Mouse (Mus musculus): ENCODE results near the gene Tsga10. TPM values are rescaled to one million over a fixed set of nuclear protein-coding genes. Genes with fewer than 3 reads are reported as not detected.

Gene Tsga10
- total RNA-seq, 1 experiment: 2.6 TPM

DNA sequence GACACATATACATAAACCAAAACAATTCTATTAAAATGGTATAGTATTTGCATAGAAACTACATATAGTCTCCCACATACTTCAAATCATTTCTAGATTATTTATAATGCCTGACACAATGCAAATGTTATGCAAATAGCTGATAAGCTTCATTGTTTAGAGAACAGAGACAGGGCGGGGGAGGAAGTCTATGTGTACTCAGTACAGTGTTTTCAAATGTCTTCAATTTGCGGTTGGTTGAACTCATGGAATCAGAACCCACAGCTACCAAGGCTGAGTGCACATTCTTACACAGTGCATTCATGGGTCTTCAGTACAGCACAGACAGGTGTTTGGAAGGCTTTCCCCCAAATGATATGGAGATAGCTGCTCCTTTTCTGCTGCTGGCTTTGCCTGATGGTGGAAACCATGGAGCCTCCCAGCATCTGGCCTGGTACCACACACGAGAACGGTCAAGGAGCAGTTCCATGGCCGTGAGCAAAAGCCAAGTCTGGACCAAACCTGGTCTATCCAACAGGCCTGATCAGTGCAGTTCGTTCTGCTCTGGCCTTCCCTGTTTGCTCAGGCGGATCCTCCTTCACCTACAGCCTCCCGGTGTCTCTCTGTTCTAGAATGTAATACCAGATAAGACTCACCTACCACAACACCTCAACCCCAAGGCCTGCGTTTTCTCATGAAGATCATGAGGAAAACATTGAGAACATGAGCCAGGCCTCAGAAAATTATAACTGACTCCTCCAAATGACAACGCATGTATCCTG, 154.5 kb downstream of the Tsga10 start:
- H3K9ac ChIP-seq (ENCODE audit: insufficient read depth, low read depth, low read length, poor library complexity, severe bottlenecking): no peak overlapping the region
- H3K4me1 ChIP-seq (ENCODE audit: control insufficient read depth in 2 of 2, insufficient read depth in 2 of 2, low read length in 2 of 2, poor library complexity in 1 of 2): no peaks in the 10 kb centered on the region
- no peak for DNase-seq (ENCODE audit: low read depth, low spot score)
- no peak overlapping the region for H3K27ac ChIP-seq (ENCODE audit: insufficient read depth, low read depth, low read length, poor library complexity, severe bottlenecking)
- TF ChIP-seq ZC3H11A (IDR thresholded peaks at IDR 0.05; ENCODE audit: borderline replicate concordance, low read depth, low read length): no peak
- H3K4me3 ChIP-seq (ENCODE audit: insufficient read depth in 1 of 2, low read depth in 1 of 2, low read length in 2 of 2, poor library complexity in 1 of 2, severe bottlenecking in 1 of 2): no peak overlapping the region
- H3K36me3 ChIP-seq (ENCODE audit: control insufficient read depth, insufficient read depth, low read length, poor library complexity, severe bottlenecking): no peaks in the 10 kb centered on the region
- in situ Hi-C loops (cut with MboI; ENCODE audit: low sequenced_read_pairs in 2 of 2, unreplicated experiment in 2 of 2): no loop called here
- no peaks in the 10 kb centered on the region for H3K9me3 ChIP-seq (ENCODE audit: control insufficient read depth, insufficient read depth, low read depth, low read length)

DNA sequence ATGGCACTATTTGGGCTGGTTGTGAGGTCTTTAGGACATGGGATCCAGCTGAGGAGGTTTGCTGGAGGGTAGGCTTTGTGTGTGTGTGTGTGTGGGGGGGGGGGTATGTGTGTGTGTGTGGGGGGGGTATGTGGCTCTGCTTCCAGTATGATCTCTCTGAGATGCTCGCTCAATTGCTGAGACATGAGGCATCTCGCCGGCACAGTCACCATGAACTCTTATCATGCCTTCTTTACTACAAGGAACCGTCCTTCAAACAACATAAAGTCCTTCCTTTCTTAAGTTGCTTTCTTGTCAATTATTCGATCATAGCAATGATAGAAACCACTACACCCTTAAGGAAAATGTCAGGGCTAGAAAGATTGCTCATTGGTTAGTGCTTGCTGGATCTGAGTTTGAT, 155.1 kb downstream of the Tsga10 start:
- DNase-seq (ENCODE audit: low read depth, low spot score): no peak
- no peak overlapping the region for H3K4me3 ChIP-seq (ENCODE audit: insufficient read depth in 1 of 2, low read depth in 1 of 2, low read length in 2 of 2, poor library complexity in 1 of 2, severe bottlenecking in 1 of 2)
- H3K9ac ChIP-seq (ENCODE audit: insufficient read depth, low read depth, low read length, poor library complexity, severe bottlenecking): no peak overlapping the region
- in situ Hi-C loops (cut with MboI; ENCODE audit: low sequenced_read_pairs in 2 of 2, unreplicated experiment in 2 of 2): no loop called here
- H3K9me3 ChIP-seq (ENCODE audit: control insufficient read depth, insufficient read depth, low read depth, low read length): no peaks in the 10 kb centered on the region
- H3K27ac ChIP-seq (ENCODE audit: insufficient read depth, low read depth, low read length, poor library complexity, severe bottlenecking): no peak overlapping the region
- no peaks in the 10 kb centered on the region for H3K36me3 ChIP-seq (ENCODE audit: control insufficient read depth, insufficient read depth, low read length, poor library complexity, severe bottlenecking)
- TF ChIP-seq ZNF384 (IDR thresholded peaks at IDR 0.05; ENCODE audit: low read depth, low read length): no peak
- no peak for TF ChIP-seq HCFC1 (IDR thresholded peaks at IDR 0.05; ENCODE audit: borderline replicate concordance, insufficient read depth, low read length)
- TF ChIP-seq ZC3H11A (IDR thresholded peaks at IDR 0.05; ENCODE audit: borderline replicate concordance, low read depth, low read length): no peak
- no peak for TF ChIP-seq CHD2 (IDR thresholded peaks at IDR 0.05; ENCODE audit: low read depth, low read length)
- no peak for TF ChIP-seq MAFK (IDR thresholded peaks at IDR 0.05; ENCODE audit: insufficient read depth, low read depth, low read length)
- no peaks in the 10 kb centered on the region for H3K4me1 ChIP-seq (ENCODE audit: control insufficient read depth in 2 of 2, insufficient read depth in 2 of 2, low read length in 2 of 2, poor library complexity in 1 of 2)

DNA sequence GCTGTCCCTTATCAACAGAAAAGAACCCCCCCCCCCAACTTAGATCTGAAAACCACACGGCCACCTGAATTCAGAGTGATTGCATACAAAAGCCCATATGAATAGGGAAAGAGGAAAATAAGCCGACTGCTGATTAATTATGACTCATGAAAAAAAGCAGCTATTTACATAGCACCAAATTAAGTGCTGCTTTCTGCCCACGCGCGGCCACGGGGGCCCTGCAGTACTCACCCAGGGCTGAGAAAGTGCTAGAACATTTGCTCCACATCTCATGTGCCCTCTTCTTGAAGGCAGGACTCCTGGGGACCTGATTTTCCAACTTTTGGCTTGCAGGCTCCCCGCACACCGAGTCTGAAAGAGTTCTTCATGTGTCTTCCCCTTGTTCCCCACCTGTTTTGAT, 156.5 kb downstream of the Tsga10 start:
- H3K27ac ChIP-seq (ENCODE audit: insufficient read depth, low read depth, low read length, poor library complexity, severe bottlenecking): no peak overlapping the region
- no peaks in the 10 kb centered on the region for H3K9me3 ChIP-seq (ENCODE audit: control insufficient read depth, insufficient read depth, low read depth, low read length)
- no peak for DNase-seq (ENCODE audit: low read depth, low spot score)
- H3K4me1 ChIP-seq (ENCODE audit: control insufficient read depth in 2 of 2, insufficient read depth in 2 of 2, low read length in 2 of 2, poor library complexity in 1 of 2): no peaks in the 10 kb centered on the region
- no peak overlapping the region for H3K9ac ChIP-seq (ENCODE audit: insufficient read depth, low read depth, low read length, poor library complexity, severe bottlenecking)
- no peaks in the 10 kb centered on the region for H3K36me3 ChIP-seq (ENCODE audit: control insufficient read depth, insufficient read depth, low read length, poor library complexity, severe bottlenecking)
- TF ChIP-seq MAFK (IDR thresholded peaks at IDR 0.05; ENCODE audit: insufficient read depth, low read depth, low read length) (no peak), CHD2 (IDR thresholded peaks at IDR 0.05; ENCODE audit: low read depth, low read length) (no peak), HCFC1 (IDR thresholded peaks at IDR 0.05; ENCODE audit: borderline replicate concordance, insufficient read depth, low read length) (no peak), ZC3H11A (IDR thresholded peaks at IDR 0.05; ENCODE audit: borderline replicate concordance, low read depth, low read length) (no peak), ZNF384 (IDR thresholded peaks at IDR 0.05; ENCODE audit: low read depth, low read length) (no peak)
- H3K4me3 ChIP-seq (ENCODE audit: insufficient read depth in 1 of 2, low read depth in 1 of 2, low read length in 2 of 2, poor library complexity in 1 of 2, severe bottlenecking in 1 of 2): no peak overlapping the region
- in situ Hi-C loops (cut with MboI; ENCODE audit: low sequenced_read_pairs in 2 of 2, unreplicated experiment in 2 of 2): no loop called here

DNA sequence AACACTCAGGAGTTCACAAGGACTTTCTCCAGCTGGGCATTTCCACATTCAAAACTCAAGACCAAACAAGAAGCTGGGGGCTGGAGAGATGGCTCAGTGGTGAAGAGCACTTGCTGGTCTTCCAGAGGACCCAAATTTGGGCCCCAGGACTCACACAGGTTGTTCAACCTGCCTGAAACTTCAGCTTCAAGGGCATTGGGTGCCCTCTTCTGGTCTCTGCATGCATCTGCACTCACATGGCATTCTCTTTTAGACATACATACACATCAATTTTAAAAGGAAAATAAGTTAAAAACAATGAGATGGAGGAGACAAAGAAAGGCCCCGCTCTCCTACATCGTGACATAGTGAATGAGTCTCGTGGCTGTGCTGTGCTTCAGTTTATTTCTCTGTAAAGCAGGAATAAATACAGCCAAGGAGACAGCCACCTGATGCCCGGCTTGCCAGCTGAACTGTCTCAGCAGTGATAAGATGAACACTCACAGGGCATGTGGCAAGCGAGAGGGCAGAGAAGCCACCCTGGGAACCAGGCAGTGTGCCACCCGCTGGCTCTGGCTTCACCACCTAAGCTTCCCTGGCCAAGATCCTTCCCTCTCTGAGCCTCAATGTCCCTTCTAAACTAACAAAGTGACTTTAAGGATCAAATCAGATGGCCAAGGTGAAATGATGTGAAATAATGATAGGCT, 157.8 kb downstream of the Tsga10 start:
- Histone ChIP-seq H3K27ac (ENCODE audit: insufficient read depth, low read depth, low read length, poor library complexity, severe bottlenecking) (0 out of 2 replicates have a peak overlapping the region, but pooled peaks have one; percentile 36), H3K36me3 (ENCODE audit: control insufficient read depth, insufficient read depth, low read length, poor library complexity, severe bottlenecking) (no peaks in the 10 kb centered on the region), H3K4me3 (ENCODE audit: insufficient read depth in 1 of 2, low read depth in 1 of 2, low read length in 2 of 2, poor library complexity in 1 of 2, severe bottlenecking in 1 of 2) (no peak overlapping the region), H3K9me3 (ENCODE audit: control insufficient read depth, insufficient read depth, low read depth, low read length) (no peaks in the 10 kb centered on the region), H3K9ac (ENCODE audit: insufficient read depth, low read depth, low read length, poor library complexity, severe bottlenecking) (no peak overlapping the region), H3K4me1 (ENCODE audit: control insufficient read depth in 2 of 2, insufficient read depth in 2 of 2, low read length in 2 of 2, poor library complexity in 1 of 2) (no peaks in the 10 kb centered on the region)
- no peak for TF ChIP-seq CHD2 (IDR thresholded peaks at IDR 0.05; ENCODE audit: low read depth, low read length)
- no peak for TF ChIP-seq HCFC1 (IDR thresholded peaks at IDR 0.05; ENCODE audit: borderline replicate concordance, insufficient read depth, low read length)
- no peak for TF ChIP-seq MAFK (IDR thresholded peaks at IDR 0.05; ENCODE audit: insufficient read depth, low read depth, low read length)
- no peak for TF ChIP-seq ZNF384 (IDR thresholded peaks at IDR 0.05; ENCODE audit: low read depth, low read length)
- TF ChIP-seq ZC3H11A (IDR thresholded peaks at IDR 0.05; ENCODE audit: borderline replicate concordance, low read depth, low read length): peak; percentile 23; the same call in 1 of the 2 replicates
- no peak for DNase-seq (ENCODE audit: low read depth, low spot score)
- in situ Hi-C loops (cut with MboI; ENCODE audit: low sequenced_read_pairs in 2 of 2, unreplicated experiment in 2 of 2): no loop called here

Other genes starting within 250 kb of the Tsga10 start
- 0.58 and 0.67 TPM in 2 replicates for gene 2010300C02Rik, start 146.3 kb downstream of the Tsga10 start, total RNA-seq (2012; rRNA removed)
- gene Lipt1, start 5.3 kb upstream of the Tsga10 start, total RNA-seq (2012; rRNA removed): 6.0 and 6.1 TPM in 2 replicates
- gene Mitd1, start 24.0 kb upstream of the Tsga10 start, total RNA-seq (2012; rRNA removed): 17.7 and 21.0 TPM in 2 replicates
- 97.0 and 127 TPM in 2 replicates for gene Mrpl30, start 24.0 kb upstream of the Tsga10 start, total RNA-seq (2012; rRNA removed)
- gene Lyg2, start 50.1 kb upstream of the Tsga10 start, total RNA-seq (2012; rRNA removed): not detected in 2 replicates
- not detected in 2 replicates for gene Lyg1, start 91.3 kb upstream of the Tsga10 start, total RNA-seq (2012; rRNA removed)
- gene Txndc9, start 131.5 kb upstream of the Tsga10 start, total RNA-seq (2012; rRNA removed): 42.4 and 71.2 TPM in 2 replicates
- gene Eif5b, start 131.6 kb upstream of the Tsga10 start, total RNA-seq (2012; rRNA removed): 28.8 and 30.6 TPM in 2 replicates